Mouse (Mus musculus): ENCODE measurements around the gene 4921504E06Rik.

GRCm38 (mm10) chr2:19490262-19490661, 63.5 kb downstream of the 4921504E06Rik start:
- TF ChIP-seq CTCF (conservative IDR thresholded peaks at IDR 0.05; ENCODE audit: low read length) (no peak), POU5F1 (IDR thresholded peaks at IDR 0.05; ENCODE audit: borderline replicate concordance, low read length) (no peak), NANOG (IDR thresholded peaks at IDR 0.05; ENCODE audit: borderline replicate concordance, low read length) (no peak)
